Mouse (Mus musculus) stomach, embryonic 14.5 days (tissue): ENCODE data around the gene Eci1. TPM values are rescaled to one million over a fixed set of nuclear protein-coding genes. Genes with fewer than 3 reads are reported as not detected.

Experiments used
- ATAC-seq: fragments of 200-750 bp; cut with Nextera tagmentation; 2 replicates; pipeline ENCODE4 v1.8.0; 2017; ENCODE audit warnings: low read depth, moderate TSS enrichment; ENCODE audit not compliant: insufficient number of reproducible peaks, insufficient read depth, low FRiP score
- H3K27ac ChIP-seq: fragments of 300-500 bp; sonication (generic); 2 replicates; pipeline ENCODE4 v1.5.1; 2014; ENCODE audit warnings: mild to moderate bottlenecking, low read length, moderate library complexity, mixed read lengths
- H3K27me3 ChIP-seq: fragments of 300-500 bp; sonication (generic); 2 replicates; pipeline ENCODE4 v1.6.1; 2014; ENCODE audit warnings: low read length, control low read depth, mixed read lengths; ENCODE audit not compliant: control insufficient read depth, insufficient read depth
- H3K36me3 ChIP-seq: fragments of 300-500 bp; sonication (generic); 2 replicates; pipeline ENCODE4 v1.6.1; 2014; ENCODE audit warnings: mild to moderate bottlenecking, control low read depth, low read length, moderate library complexity, mixed read lengths; ENCODE audit not compliant: control insufficient read depth, insufficient read depth
- H3K4me1 ChIP-seq: fragments of 300-500 bp; sonication (generic); 2 replicates; pipeline ENCODE4 v1.6.1; 2014; ENCODE audit warnings: low read length, control low read depth, mixed read lengths; ENCODE audit not compliant: control insufficient read depth, insufficient read depth
- H3K4me2 ChIP-seq: fragments of 300-500 bp; sonication (generic); replicated peaks from 2 replicates; pipeline ENCODE4 v1.6.1; 2014; ENCODE audit warnings: low read depth, low read length, control low read depth
- H3K4me3 ChIP-seq: fragments of 300-500 bp; sonication (generic); 2 replicates; pipeline ENCODE4 v1.5.1; 2014; ENCODE audit warnings: low read depth, low read length, control low read depth
- H3K9ac ChIP-seq: fragments of 300-500 bp; sonication (generic); replicated peaks from 2 replicates; pipeline ENCODE4 v1.6.1; 2014; ENCODE audit warnings: low read depth, mild to moderate bottlenecking, control low read depth, low read length, moderate library complexity, mixed read lengths
- H3K9me3 ChIP-seq: fragments of 300-500 bp; sonication (generic); 2 replicates; pipeline ENCODE4 v1.6.1; 2016; ENCODE audit warnings: low read depth, low read length, control low read depth; ENCODE audit not compliant: control insufficient read depth
- WGBS: fragments of 180-500 bp; shearing (Covaris S2); extraction: QIAGEN DNeasy Blood & Tissue Kit; methylation state at CpG from one replicate; pipeline ENCODE4 v1.1.7; 2014; 5-methylcytosine and 5-hydroxymethylcytosine counted together
- polyA plus RNA-seq: library from polyadenylated mRNA; unstranded; fragments of >200 nt; fragmentation: Nextera tagmentation; extraction: Ambion mirVana; gene quantifications from 2 replicates; pipeline ENCODE4 v1.2.1, GENCODE M21; 2014

Gene Eci1
- 98.1 and 112 TPM in 2 replicates for polyA plus RNA-seq

DNA sequence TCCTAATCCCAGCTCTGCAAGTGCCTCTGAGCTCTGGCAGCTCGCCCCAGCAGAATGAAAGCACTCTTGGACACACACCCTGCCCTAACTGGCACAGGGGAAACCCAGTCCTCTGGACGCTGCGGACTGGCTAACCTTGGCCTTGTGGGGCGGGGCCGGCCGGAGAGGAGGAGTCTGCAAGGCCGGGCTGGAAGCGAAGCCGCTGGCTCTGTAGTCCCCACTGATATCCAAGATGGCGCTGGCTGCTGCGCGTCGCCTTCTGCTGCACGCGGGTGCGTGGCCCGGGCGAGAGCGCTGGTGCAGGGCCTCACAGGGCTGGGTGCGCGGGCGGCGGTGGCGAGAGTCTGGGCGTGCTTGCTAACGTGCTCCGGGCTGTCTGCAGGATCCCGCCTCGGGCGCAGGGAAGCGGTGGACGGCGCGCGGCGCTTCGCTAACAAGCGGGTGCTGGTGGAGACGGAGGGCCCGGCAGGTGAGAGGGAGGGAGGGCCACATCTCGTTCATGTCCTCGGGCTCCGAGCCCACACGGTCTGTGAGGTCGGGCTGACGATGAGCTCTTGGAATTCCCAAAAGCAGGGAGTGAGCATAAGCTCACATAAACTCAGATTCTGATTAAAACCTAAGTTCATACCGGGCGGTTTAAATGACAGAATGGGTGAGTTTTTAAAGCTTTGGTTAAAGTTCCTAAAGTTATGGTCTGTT is at the start of gene Eci1:
Gene Eci1, plus strand, starts transcription at position 171 of the 699 bp plus-strand sequence.
- H3K9ac ChIP-seq = peak within 1 kb of the TSS; percentile 94
- WGBS = under 1% methylated on average over 48 of the region's 48 CpGs
- ATAC-seq = peak; percentile 96
- H3K27me3 ChIP-seq = no peaks in the 10 kb centered on the region
- H3K27ac ChIP-seq = peak within 1 kb of the TSS; percentile 95
- H3K4me1 ChIP-seq = peaks cover 3% of the 10 kb centered on the region; the same call in 1 of the 2 replicates
- peaks cover 32% of the 10 kb centered on the region for H3K36me3 ChIP-seq
- H3K4me2 ChIP-seq = peak within 1 kb of the TSS; percentile 55
- no peaks in the 10 kb centered on the region for H3K9me3 ChIP-seq
- peak within 1 kb of the TSS; percentile 75 for H3K4me3 ChIP-seq

DNA sequence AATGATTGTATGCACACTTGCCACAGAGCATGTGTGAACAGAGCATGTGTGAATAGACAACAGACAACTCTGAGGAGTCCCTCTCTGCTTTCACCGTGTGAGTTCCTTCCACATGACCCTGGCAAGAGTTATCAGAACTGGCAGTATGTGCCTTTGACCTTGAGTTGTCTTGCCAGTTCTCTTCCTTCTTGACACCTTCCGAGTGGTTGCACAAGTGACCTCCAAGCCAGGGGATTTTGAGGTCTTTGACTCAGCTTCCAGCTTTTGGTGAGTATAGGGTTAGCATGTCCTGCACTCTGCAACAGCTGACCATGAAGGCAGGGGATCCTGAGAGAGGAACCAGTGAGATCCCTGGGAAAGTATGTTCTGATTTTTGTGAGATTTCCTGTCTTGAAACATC is 47.9 kb upstream of the Eci1 start:
- no peaks in the 10 kb centered on the region for H3K4me1 ChIP-seq
- no peak overlapping the region for H3K27ac ChIP-seq
- no peaks in the 10 kb centered on the region for H3K27me3 ChIP-seq
- H3K36me3 ChIP-seq = no peaks in the 10 kb centered on the region; the same call in 1 of the 2 replicates
- H3K4me2 ChIP-seq = no peak overlapping the region
- no peak for ATAC-seq
- no peak overlapping the region for H3K9ac ChIP-seq
- no peaks in the 10 kb centered on the region for H3K9me3 ChIP-seq
- no peak overlapping the region for H3K4me3 ChIP-seq
- 82% methylated on average over 2 of the region's 2 CpGs for WGBS

DNA sequence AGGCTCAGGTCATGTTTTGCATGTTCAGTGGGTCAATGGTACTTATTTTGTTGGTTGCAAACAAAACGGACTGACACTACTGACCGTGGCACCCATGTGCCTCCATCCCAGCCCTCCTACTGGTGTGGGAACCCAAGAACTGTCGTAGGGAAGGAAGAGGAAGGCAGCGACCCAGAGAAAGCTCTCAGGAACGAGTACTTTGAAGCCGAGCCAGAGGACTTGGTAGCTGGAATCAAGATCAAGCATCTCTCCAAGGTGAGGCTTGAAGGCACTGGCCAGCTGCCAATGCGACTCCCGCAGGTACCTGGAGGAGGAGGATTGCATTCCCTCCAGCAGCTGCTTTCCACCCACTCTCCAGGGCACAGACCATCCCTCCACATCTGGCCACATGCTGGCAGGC is 42.7 kb upstream of the Eci1 start:
- 77% methylated on average over 8 of the region's 8 CpGs for WGBS
- H3K9ac ChIP-seq = no peak overlapping the region
- no peak overlapping the region for H3K27ac ChIP-seq
- H3K27me3 ChIP-seq = no peaks in the 10 kb centered on the region
- H3K4me1 ChIP-seq = no peaks in the 10 kb centered on the region
- no peak overlapping the region for H3K4me3 ChIP-seq
- no peak overlapping the region for H3K4me2 ChIP-seq
- no peaks in the 10 kb centered on the region for H3K9me3 ChIP-seq
- ATAC-seq = no peak
- no peaks in the 10 kb centered on the region; the same call in 1 of the 2 replicates for H3K36me3 ChIP-seq

DNA sequence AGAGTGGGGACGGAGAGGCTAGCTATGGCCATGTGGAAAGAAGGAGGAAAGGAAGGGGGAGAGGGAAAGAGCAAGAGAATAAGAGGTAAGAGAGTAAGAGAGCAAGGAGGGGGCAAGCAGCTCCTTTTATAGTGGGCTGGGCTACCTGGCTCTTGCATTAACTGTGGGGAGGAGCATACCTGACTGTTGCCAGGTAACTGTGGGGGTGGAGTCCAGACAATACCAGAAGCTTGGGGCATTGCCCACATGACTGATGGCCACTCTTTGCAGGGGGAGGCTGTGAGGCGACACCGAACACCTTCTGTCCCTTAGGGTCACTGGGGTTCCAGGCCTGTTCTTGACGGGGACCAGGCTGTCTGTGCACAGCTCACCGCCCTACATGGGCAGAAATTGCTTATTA is 37.7 kb upstream of the Eci1 start:
- Histone ChIP-seq H3K9me3 (no peaks in the 10 kb centered on the region), H3K9ac (no peak overlapping the region), H3K27ac (no peak overlapping the region), H3K27me3 (no peaks in the 10 kb centered on the region), H3K4me1 (no peaks in the 10 kb centered on the region), H3K4me3 (no peak overlapping the region), H3K4me2 (no peak overlapping the region), H3K36me3 (no peaks in the 10 kb centered on the region)
- 82% methylated on average over 5 of the region's 5 CpGs for WGBS
- no peak for ATAC-seq

DNA sequence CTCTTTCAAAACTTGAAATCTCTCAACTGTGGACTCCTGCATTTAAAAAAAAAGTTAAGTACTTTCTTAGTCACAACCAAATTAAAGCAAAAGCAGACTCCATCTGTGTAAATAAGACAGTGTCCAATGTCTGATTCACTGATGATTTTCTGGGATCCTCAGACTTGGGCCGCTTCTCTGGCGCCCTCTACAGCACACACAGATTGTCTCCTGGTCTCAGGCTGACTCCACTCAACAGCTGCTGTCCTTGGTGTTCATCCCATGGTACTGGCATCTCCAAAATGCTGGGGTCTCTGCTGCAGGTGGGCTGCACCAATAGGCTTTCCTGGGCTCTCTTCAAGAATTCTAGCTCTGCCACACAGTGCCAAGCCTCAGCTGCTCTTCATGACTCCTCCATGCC is 36.6 kb upstream of the Eci1 start:
- no peaks in the 10 kb centered on the region for H3K36me3 ChIP-seq
- no peaks in the 10 kb centered on the region for H3K4me1 ChIP-seq
- no peaks in the 10 kb centered on the region for H3K9me3 ChIP-seq
- H3K4me3 ChIP-seq = no peak overlapping the region
- no peak for ATAC-seq
- no peak overlapping the region for H3K9ac ChIP-seq
- H3K27ac ChIP-seq = no peak overlapping the region
- no peaks in the 10 kb centered on the region for H3K27me3 ChIP-seq
- H3K4me2 ChIP-seq = no peak overlapping the region
- 6% methylated on average over 2 of the region's 2 CpGs for WGBS

DNA sequence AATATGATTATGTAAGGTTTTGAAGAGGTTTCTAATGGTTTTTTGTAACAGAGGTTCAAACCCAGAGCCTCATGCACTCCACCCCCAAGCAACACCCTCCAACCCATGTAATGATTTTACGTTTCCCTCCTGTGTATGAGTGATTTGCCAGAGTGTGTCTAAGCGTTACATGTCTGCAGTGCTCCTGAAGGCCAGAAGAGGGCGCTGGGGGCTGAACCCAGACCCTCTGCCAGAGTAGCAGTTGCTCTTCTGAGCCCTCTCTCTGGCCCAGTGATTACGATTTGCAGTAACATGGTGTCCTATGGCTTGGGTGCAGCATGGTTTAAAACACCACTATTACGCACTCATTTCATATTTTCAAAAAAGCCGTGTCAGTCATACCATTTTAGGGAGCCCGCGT is 35.3 kb upstream of the Eci1 start:
- H3K4me3 ChIP-seq = no peak overlapping the region
- no peak for ATAC-seq
- H3K36me3 ChIP-seq = no peaks in the 10 kb centered on the region
- no peaks in the 10 kb centered on the region for H3K9me3 ChIP-seq
- no peak overlapping the region for H3K9ac ChIP-seq
- H3K4me1 ChIP-seq = no peaks in the 10 kb centered on the region
- H3K27ac ChIP-seq = no peak overlapping the region
- WGBS = 63% methylated on average over 8 of the region's 8 CpGs
- H3K27me3 ChIP-seq = no peaks in the 10 kb centered on the region
- H3K4me2 ChIP-seq = no peak overlapping the region

DNA sequence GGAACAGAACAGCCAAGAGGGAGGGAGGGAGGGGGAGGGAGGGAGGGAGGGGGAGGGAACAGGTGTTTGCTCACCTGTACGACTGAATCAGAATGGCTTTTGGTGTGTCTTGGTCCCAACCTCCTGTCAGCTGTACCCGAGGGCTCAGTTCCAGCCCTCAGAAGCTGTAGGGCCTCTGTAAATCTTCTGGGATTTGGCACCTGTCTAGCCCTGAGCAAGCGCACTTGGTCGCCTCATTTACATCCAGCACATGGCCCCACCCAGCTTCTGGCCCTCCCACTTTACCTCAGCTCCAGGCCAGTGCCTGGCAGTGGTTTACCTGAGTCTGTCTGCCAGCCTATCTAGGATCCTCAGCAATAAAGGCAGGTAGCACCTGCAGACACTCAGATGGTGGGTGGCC is 32.9 kb upstream of the Eci1 start:
- no peaks in the 10 kb centered on the region for H3K9me3 ChIP-seq
- no peak overlapping the region for H3K27ac ChIP-seq
- ATAC-seq = peak; percentile 80
- 27% methylated on average over 4 of the region's 4 CpGs for WGBS
- H3K4me3 ChIP-seq = no peak overlapping the region
- H3K27me3 ChIP-seq = no peaks in the 10 kb centered on the region
- H3K4me1 ChIP-seq = no peaks in the 10 kb centered on the region
- no peaks in the 10 kb centered on the region for H3K36me3 ChIP-seq
- no peak overlapping the region for H3K9ac ChIP-seq
- H3K4me2 ChIP-seq = no peak overlapping the region

DNA sequence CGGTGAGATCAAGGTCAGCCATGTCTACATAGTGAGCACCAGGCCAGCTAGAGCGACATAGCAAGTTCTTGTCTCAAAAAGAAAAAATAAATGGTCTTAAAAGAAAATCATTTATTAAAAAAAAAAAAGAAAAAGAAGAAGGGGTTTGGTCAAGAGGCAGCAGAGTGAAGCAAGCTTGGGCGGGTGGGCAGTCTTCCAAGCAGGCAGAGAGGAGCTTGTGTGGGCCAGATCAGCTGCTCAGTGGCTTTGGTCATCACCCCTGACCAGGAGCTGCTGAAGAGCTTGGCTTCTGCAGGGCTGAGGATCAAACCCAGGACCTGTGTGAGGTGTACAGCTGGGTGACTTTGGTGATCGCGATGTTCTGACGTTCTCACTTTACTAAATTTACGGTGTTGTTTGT is 32.0 kb upstream of the Eci1 start:
- ATAC-seq = no peak
- H3K4me3 ChIP-seq = no peak overlapping the region
- WGBS = 80% methylated on average over 7 of the region's 7 CpGs

DNA sequence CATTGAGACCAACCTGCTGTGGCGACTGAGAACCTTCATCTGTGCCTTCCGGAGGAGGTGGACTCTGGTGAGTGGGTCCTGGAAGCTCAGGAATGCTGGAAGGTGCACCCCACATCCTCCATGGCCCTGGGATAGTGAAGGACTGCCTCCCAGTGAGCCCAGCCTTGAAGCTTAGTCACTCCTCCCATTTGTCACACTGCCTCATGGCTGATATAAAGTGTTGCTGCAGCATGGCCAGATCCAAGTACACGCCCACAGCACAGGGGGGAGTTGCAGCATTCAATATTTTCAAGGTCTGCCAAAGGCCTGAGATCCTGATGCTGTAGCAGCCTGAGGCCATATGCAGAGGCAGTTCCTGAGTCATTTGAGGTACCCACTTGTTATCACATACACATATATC is 24.1 kb upstream of the Eci1 start:
- 66% methylated on average over 3 of the region's 3 CpGs for WGBS
- Histone ChIP-seq H3K4me3 (no peak overlapping the region), H3K4me1 (no peaks in the 10 kb centered on the region), H3K9ac (no peak overlapping the region), H3K27me3 (no peaks in the 10 kb centered on the region), H3K36me3 (peaks cover 9% of the 10 kb centered on the region), H3K9me3 (no peaks in the 10 kb centered on the region), H3K4me2 (no peak overlapping the region), H3K27ac (no peak overlapping the region)
- peak; percentile 46; the same call in 1 of the 2 replicates for ATAC-seq

More for the DNA sequence above, 32.0 kb upstream of the Eci1 start:
- Histone ChIP-seq H3K27me3 (no peaks in the 10 kb centered on the region), H3K9ac (no peak overlapping the region), H3K4me2 (no peak overlapping the region), H3K36me3 (no peaks in the 10 kb centered on the region), H3K27ac (no peak overlapping the region), H3K4me1 (no peaks in the 10 kb centered on the region), H3K9me3 (no peaks in the 10 kb centered on the region)
